Mouse (Mus musculus) kidney, embryonic 16.5 days (tissue): Measurements from ENCODE around the gene Bach1. TPM values are rescaled to one million over a fixed set of nuclear protein-coding genes. Genes with fewer than 3 reads are reported as not detected.

Source experiments
- ATAC-seq: fragments of 200-750 bp; cut with Nextera tagmentation; 2 replicates; pipeline ENCODE4 v1.8.0; 2017; ENCODE audit warnings: moderate TSS enrichment; ENCODE audit not compliant: low FRiP score, low TSS enrichment
- H3K27ac ChIP-seq: fragments of 300-500 bp; sonication (generic); 2 replicates; pipeline ENCODE4 v1.5.1; 2014; ENCODE audit warnings: low read length
- H3K27me3 ChIP-seq: fragments of 300-500 bp; sonication (generic); 2 replicates; pipeline ENCODE4 v1.6.1; 2014; ENCODE audit warnings: low read length, control low read depth, mixed read lengths; ENCODE audit not compliant: insufficient read depth
- H3K36me3 ChIP-seq: fragments of 300-500 bp; sonication (generic); 2 replicates; pipeline ENCODE4 v1.6.1; 2014; ENCODE audit warnings: low read length, control low read depth, mixed read lengths; ENCODE audit not compliant: insufficient read depth
- H3K4me1 ChIP-seq: fragments of 300-500 bp; sonication (generic); 2 replicates; pipeline ENCODE4 v1.6.1; 2014; ENCODE audit warnings: low read length, control low read depth, mixed read lengths; ENCODE audit not compliant: insufficient read depth
- H3K4me2 ChIP-seq: fragments of 300-500 bp; sonication (generic); replicated peaks from 2 replicates; pipeline ENCODE4 v1.6.1; 2014; ENCODE audit warnings: low read depth, low read length
- H3K4me3 ChIP-seq: fragments of 300-500 bp; sonication (generic); 2 replicates; pipeline ENCODE4 v1.5.1; 2014; ENCODE audit warnings: mild to moderate bottlenecking, low read length
- H3K9ac ChIP-seq: fragments of 300-500 bp; sonication (generic); replicated peaks from 2 replicates; pipeline ENCODE4 v1.6.1; 2014; ENCODE audit warnings: low read length
- H3K9me3 ChIP-seq: fragments of 300-500 bp; sonication (generic); 2 replicates; pipeline ENCODE4 v1.6.1; 2016; ENCODE audit warnings: low read length, control low read depth
- WGBS: fragments of 180-500 bp; shearing (Covaris S2); extraction: QIAGEN DNeasy Blood & Tissue Kit; methylation state at CpG from one replicate; pipeline ENCODE4 v1.1.7; 2014; 5-methylcytosine and 5-hydroxymethylcytosine counted together
- polyA plus RNA-seq: library from polyadenylated mRNA; unstranded; fragments of >200 nt; fragmentation: Nextera tagmentation; extraction: Ambion mirVana; gene quantifications from 2 replicates; pipeline ENCODE4 v1.2.1, GENCODE M21; 2015

Bach1 gene
- polyA plus RNA-seq, 1 experiment from 2014 or later, result 12.0 TPM

DNA sequence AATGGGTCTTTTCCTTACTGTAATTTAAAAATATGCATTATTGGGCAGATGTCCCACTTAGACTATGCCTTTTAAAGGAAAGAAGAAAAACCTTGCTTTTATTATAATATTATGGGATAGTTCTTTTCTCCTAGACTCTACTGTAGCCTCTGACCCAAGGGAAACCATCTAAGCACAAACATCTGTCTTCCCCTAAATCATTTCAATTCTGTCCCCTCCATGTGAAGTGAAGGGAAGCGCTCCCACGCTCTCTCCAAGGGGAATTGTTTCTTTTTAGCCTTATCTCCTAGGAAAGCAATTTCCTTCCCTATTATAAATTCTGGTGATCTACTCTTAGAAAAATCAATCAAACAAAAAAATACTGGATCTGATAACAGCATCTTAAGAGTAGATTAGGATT is 71.8 kb downstream of the Bach1 start:
- no peaks in the 10 kb centered on the region for H3K9me3 ChIP-seq
- 54% methylated on average over 2 of the region's 2 CpGs for WGBS
- H3K4me1 ChIP-seq, result 0 out of 2 replicates have a peak, but pooled peaks cover 5% of the 10 kb centered on the region
- no peak overlapping the region for H3K4me3 ChIP-seq
- ATAC-seq, result peak; percentile 71; the same call in 1 of the 2 replicates
- H3K27me3 ChIP-seq, result no peaks in the 10 kb centered on the region
- no peak overlapping the region for H3K4me2 ChIP-seq
- no peak overlapping the region for H3K27ac ChIP-seq
- H3K36me3 ChIP-seq, result no peaks in the 10 kb centered on the region
- H3K9ac ChIP-seq, result no peak overlapping the region

DNA sequence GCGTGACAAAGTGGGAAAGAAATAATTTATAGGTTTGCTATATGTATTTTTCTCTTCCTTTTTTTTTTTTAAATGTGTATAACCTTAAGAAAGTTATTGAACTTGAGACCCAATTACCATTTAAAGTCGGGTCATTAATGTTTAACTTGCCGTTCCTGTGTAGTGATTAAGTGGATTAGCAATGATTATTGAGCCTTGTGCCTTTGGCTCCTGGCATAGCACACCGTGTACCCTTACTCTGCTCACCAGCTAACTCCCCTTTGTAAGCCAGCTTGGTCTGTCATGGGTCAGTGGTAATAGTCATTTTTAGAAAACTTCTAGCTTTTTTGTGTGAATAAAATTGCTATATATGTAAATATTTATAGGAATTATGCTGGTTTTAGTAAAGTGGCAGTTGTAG is 73.2 kb downstream of the Bach1 start:
- Histone ChIP-seq H3K4me3 (no peak overlapping the region), H3K9me3 (no peaks in the 10 kb centered on the region), H3K4me2 (no peak overlapping the region), H3K9ac (no peak overlapping the region), H3K4me1 (0 out of 2 replicates have a peak, but pooled peaks cover 5% of the 10 kb centered on the region), H3K27me3 (no peaks in the 10 kb centered on the region), H3K36me3 (no peaks in the 10 kb centered on the region), H3K27ac (no peak overlapping the region)
- WGBS, result 67% methylated on average over 4 of the region's 4 CpGs
- peak; percentile 54; the same call in 1 of the 2 replicates for ATAC-seq

GRCm38 (mm10) chr16:87774398-87774797 is 75.7 kb downstream of the Bach1 start:
- Histone ChIP-seq H3K27ac (no peak overlapping the region), H3K4me2 (no peak overlapping the region), H3K36me3 (no peaks in the 10 kb centered on the region), H3K4me3 (no peak overlapping the region), H3K27me3 (no peaks in the 10 kb centered on the region), H3K4me1 (0 out of 2 replicates have a peak, but pooled peaks cover 5% of the 10 kb centered on the region), H3K9me3 (no peaks in the 10 kb centered on the region), H3K9ac (no peak overlapping the region)
- WGBS, result 73% methylated on average over 3 of the region's 3 CpGs
- no peak for ATAC-seq

DNA sequence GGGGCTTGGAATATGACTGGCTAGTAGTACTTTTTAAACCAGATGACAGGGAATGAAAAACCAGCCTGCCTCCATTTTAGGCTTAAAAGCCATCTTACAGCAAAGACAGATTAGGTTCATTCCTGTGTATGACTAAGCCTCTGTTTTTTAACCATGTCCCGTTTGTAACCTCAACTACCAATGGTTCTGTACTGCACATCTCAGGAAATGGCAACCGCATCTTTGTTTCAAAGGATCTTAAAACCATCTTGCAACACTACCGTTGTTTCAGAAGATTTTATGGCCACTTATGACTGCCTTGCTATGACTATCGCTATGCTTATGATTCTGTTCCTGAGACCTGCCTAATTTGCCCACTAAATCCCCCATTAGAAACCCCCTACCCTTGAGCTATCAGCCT is 78.6 kb downstream of the Bach1 start:
- no peak overlapping the region for H3K27ac ChIP-seq
- no peak for ATAC-seq
- WGBS, result 90% methylated on average over 4 of the region's 4 CpGs
- H3K4me2 ChIP-seq, result no peak overlapping the region
- H3K9ac ChIP-seq, result no peak overlapping the region
- H3K4me3 ChIP-seq, result no peak overlapping the region
- 0 out of 2 replicates have a peak, but pooled peaks cover 5% of the 10 kb centered on the region for H3K4me1 ChIP-seq
- no peaks in the 10 kb centered on the region for H3K9me3 ChIP-seq
- no peaks in the 10 kb centered on the region for H3K36me3 ChIP-seq
- 0 out of 2 replicates have a peak, but pooled peaks cover under 1% of the 10 kb centered on the region for H3K27me3 ChIP-seq

GRCm38 (mm10) chr16:87781637-87782036 is 82.9 kb downstream of the Bach1 start:
- H3K36me3 ChIP-seq, result no peaks in the 10 kb centered on the region
- no peak overlapping the region for H3K4me2 ChIP-seq
- H3K4me3 ChIP-seq, result no peak overlapping the region
- no peaks in the 10 kb centered on the region for H3K9me3 ChIP-seq
- H3K27ac ChIP-seq, result no peak overlapping the region
- no peak overlapping the region for H3K9ac ChIP-seq
- 36% methylated on average over 7 of the region's 7 CpGs for WGBS
- H3K27me3 ChIP-seq, result 0 out of 2 replicates have a peak, but pooled peaks cover 3% of the 10 kb centered on the region
- no peak for ATAC-seq
- peaks cover 29% of the 10 kb centered on the region for H3K4me1 ChIP-seq

Other genes with a start within 250 kb of the Bach1 start
- gene Usp16, start 244.2 kb upstream of the Bach1 start, polyA plus RNA-seq, result 45.9 and 51.3 TPM in 2 replicates
- gene Cct8, start 203.1 kb upstream of the Bach1 start, polyA plus RNA-seq, result 462 and 493 TPM in 2 replicates
- 1.3 and 1.7 TPM in 2 replicates for gene Map3k7cl, start 145.6 kb upstream of the Bach1 start, polyA plus RNA-seq